Mouse (Mus musculus) small intestine, adult 2 months (tissue): Measurements from ENCODE around the gene Exosc2.

Experiments used
- CTCF ChIP-seq: fragments of 200-500 bp; IDR thresholded peaks from 2 replicates; pipeline ENCODE4 v1.5.1; 2012; ENCODE audit warnings: low read depth, mild to moderate bottlenecking, control low read depth, inconsistent platforms, low read length, moderate library complexity, mixed read lengths; ENCODE audit not compliant: insufficient replicate concordance, insufficient read length; ENCODE audit errors: extremely low read depth
- POLR2A ChIP-seq: fragments of 200-500 bp; IDR thresholded peaks from 2 replicates; pipeline ENCODE4 v1.6.1; 2012; ENCODE audit warnings: low read depth, mild to moderate bottlenecking, control low read depth, inconsistent platforms, low read length, moderate library complexity

DNA sequence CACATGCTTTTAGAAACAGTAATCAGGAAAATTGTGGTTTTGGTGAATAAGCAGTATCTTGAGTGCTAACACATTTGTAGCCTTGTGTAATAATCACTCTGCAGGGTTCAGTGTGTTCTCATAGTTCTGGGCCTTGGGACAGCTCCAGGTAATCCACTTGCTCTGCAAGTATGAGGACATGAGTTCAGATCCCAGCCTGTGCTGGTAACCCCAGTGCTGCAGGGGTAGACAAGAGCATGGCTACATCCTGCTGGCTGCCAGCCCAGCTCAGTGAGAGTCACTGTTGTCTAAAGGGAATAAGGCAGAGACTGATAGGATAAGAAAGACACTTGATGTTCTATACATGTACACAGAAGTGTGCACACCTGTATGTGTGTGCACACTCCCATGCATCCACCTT lies 35.4 kb downstream of the Exosc2 start:
- TF ChIP-seq POLR2A (no peak), CTCF (no peak)
